Mouse (Mus musculus) kidney, embryonic 16.5 days (tissue): ENCODE results near the gene Nrxn3. TPM values are rescaled to one million over a fixed set of nuclear protein-coding genes. Genes with fewer than 3 reads are reported as not detected.

ENCODE experiments used
- ATAC-seq: fragments of 200-750 bp; cut with Nextera tagmentation; 2 replicates; pipeline ENCODE4 v1.8.0; 2017; ENCODE audit warnings: moderate TSS enrichment; ENCODE audit not compliant: low FRiP score, low TSS enrichment
- H3K27ac ChIP-seq: fragments of 300-500 bp; sonication (generic); 2 replicates; pipeline ENCODE4 v1.5.1; 2014; ENCODE audit warnings: low read length
- H3K27me3 ChIP-seq: fragments of 300-500 bp; sonication (generic); 2 replicates; pipeline ENCODE4 v1.6.1; 2014; ENCODE audit warnings: low read length, control low read depth, mixed read lengths; ENCODE audit not compliant: insufficient read depth
- H3K36me3 ChIP-seq: fragments of 300-500 bp; sonication (generic); 2 replicates; pipeline ENCODE4 v1.6.1; 2014; ENCODE audit warnings: low read length, control low read depth, mixed read lengths; ENCODE audit not compliant: insufficient read depth
- H3K4me1 ChIP-seq: fragments of 300-500 bp; sonication (generic); 2 replicates; pipeline ENCODE4 v1.6.1; 2014; ENCODE audit warnings: low read length, control low read depth, mixed read lengths; ENCODE audit not compliant: insufficient read depth
- H3K4me2 ChIP-seq: fragments of 300-500 bp; sonication (generic); replicated peaks from 2 replicates; pipeline ENCODE4 v1.6.1; 2014; ENCODE audit warnings: low read depth, low read length
- H3K4me3 ChIP-seq: fragments of 300-500 bp; sonication (generic); 2 replicates; pipeline ENCODE4 v1.5.1; 2014; ENCODE audit warnings: mild to moderate bottlenecking, low read length
- H3K9ac ChIP-seq: fragments of 300-500 bp; sonication (generic); replicated peaks from 2 replicates; pipeline ENCODE4 v1.6.1; 2014; ENCODE audit warnings: low read length
- H3K9me3 ChIP-seq: fragments of 300-500 bp; sonication (generic); 2 replicates; pipeline ENCODE4 v1.6.1; 2016; ENCODE audit warnings: low read length, control low read depth
- WGBS: fragments of 180-500 bp; shearing (Covaris S2); extraction: QIAGEN DNeasy Blood & Tissue Kit; methylation state at CpG from one replicate; pipeline ENCODE4 v1.1.7; 2014; 5-methylcytosine and 5-hydroxymethylcytosine counted together
- polyA plus RNA-seq: library from polyadenylated mRNA; unstranded; fragments of >200 nt; fragmentation: Nextera tagmentation; extraction: Ambion mirVana; gene quantifications from 2 replicates; pipeline ENCODE4 v1.2.1, GENCODE M21; 2015

Gene Nrxn3
- polyA plus RNA-seq, 1 experiment from 2014 or later = 5.1 TPM

DNA sequence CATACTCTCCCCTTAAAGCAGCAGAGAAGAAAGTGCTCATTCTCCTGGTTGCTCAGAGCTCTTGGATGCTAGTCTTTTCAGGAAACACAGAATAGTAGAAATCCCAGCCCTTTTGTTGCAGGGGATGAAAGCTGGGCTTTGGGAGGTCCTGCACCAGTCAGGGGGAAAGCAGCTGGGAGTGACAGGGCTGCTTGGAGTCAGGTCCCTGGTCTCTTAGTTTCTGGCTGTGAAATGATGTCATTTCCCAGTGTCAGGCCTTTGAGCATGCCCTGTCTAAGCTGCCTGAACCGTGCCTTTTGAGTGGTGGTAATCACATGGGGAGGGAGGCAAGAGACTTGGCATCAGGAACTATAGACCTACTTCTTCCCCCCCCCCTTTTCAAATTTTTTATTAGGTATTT is 12.4 kb downstream of the Nrxn3 start:
- Histone ChIP-seq H3K9ac (no peak overlapping the region), H3K4me3 (no peak overlapping the region), H3K36me3 (no peaks in the 10 kb centered on the region), H3K9me3 (no peaks in the 10 kb centered on the region), H3K4me1 (no peaks in the 10 kb centered on the region), H3K4me2 (no peak overlapping the region), H3K27me3 (no peaks in the 10 kb centered on the region), H3K27ac (no peak overlapping the region)
- 58% methylated on average over 1 of the region's 1 CpGs for WGBS
- ATAC-seq = no peak

DNA sequence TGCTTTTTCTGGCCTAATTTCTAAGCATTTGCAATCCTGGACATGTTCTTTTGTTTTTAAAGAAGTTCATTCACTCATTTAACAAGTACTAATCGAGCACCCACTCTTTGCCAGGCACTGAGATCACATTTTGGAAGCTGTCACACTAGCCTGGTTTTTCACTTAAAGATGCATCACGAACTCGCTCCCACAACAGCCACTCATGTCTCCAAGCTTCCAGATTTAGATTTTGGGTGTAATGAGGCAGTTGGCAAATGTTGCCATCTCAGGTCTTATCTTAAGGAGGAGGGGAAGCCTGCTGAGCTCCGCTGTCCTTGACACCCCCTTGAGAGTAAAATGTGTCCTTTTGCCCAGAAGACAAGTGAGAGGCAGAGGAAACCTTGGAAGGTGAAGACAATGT is 14.4 kb downstream of the Nrxn3 start:
- Histone ChIP-seq H3K4me3 (no peak overlapping the region), H3K36me3 (no peaks in the 10 kb centered on the region), H3K9me3 (no peaks in the 10 kb centered on the region), H3K4me2 (no peak overlapping the region), H3K27me3 (no peaks in the 10 kb centered on the region), H3K4me1 (no peaks in the 10 kb centered on the region), H3K9ac (no peak overlapping the region), H3K27ac (no peak overlapping the region)
- ATAC-seq = no peak
- 85% methylated on average over 4 of the region's 4 CpGs for WGBS

DNA sequence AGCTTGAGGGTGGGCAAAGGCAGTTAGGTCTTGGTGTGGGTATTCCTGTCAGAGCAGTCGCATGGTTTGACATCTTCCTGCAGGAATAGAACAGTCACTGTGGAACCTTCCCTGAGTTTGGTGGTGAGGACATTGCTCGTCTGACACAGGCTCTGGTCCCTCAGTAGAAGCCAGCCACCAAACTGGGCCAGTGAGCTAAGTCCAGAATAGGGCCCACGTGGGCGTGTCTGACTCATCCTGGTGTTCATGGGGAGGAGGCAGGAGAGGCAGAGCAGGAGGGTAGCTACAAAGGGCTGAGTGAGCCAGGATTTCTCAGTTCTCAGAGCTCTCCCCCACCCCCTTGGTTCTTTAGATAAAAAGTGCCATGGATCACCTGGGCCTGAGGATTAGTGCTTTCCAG is 15.9 kb downstream of the Nrxn3 start:
- H3K36me3 ChIP-seq = no peaks in the 10 kb centered on the region
- no peak for ATAC-seq
- H3K4me2 ChIP-seq = no peak overlapping the region
- H3K27ac ChIP-seq = no peak overlapping the region
- 60% methylated on average over 4 of the region's 4 CpGs for WGBS
- no peaks in the 10 kb centered on the region for H3K9me3 ChIP-seq
- H3K4me3 ChIP-seq = no peak overlapping the region
- no peaks in the 10 kb centered on the region for H3K27me3 ChIP-seq
- H3K9ac ChIP-seq = no peak overlapping the region
- H3K4me1 ChIP-seq = no peaks in the 10 kb centered on the region

DNA sequence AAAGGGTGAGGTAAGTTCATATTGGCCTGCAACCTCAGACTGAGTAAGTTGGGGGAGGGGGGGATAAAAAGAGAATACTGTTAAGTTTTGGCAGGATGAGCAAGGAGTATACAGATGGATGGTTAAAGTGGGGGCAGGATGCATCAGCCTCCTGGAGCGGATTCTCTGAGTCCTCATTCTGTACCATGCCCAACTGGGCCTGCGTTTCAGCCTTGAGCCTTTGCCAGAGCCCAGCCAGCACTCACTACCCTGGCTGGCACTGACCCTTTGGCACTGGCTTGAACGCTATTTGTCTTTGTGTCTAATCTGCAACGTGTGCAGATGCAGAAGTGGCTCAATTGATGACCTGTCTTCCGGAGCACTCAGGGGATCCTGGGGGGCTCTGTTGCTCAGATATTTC is 24.1 kb downstream of the Nrxn3 start:
- Histone ChIP-seq H3K4me2 (no peak overlapping the region), H3K4me3 (no peak overlapping the region), H3K36me3 (no peaks in the 10 kb centered on the region), H3K27me3 (no peaks in the 10 kb centered on the region), H3K9ac (no peak overlapping the region), H3K27ac (no peak overlapping the region), H3K4me1 (no peaks in the 10 kb centered on the region), H3K9me3 (no peaks in the 10 kb centered on the region)
- ATAC-seq = no peak
- WGBS = 77% methylated on average over 5 of the region's 5 CpGs

DNA sequence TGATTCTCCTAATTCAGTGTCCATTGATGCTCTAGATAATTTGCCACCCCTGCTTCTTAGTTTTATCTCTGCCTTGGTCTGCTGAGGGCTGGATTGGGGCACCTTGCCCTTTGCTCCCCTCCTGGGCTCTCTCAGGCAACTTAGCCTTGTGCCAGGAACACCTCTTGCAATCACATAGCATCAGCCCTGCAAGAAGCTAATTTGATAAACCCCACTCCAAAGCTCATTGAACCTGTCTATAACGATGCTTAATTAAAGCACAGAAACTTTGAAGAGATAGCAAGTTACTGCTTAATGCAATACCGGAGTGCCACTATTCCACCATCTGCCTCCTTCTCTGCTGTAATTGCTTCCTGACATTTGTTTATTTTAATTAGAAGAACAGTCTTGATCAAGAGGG is 42.1 kb downstream of the Nrxn3 start:
- Histone ChIP-seq H3K27ac (no peak overlapping the region), H3K4me2 (no peak overlapping the region), H3K9ac (no peak overlapping the region), H3K27me3 (no peaks in the 10 kb centered on the region), H3K9me3 (no peaks in the 10 kb centered on the region), H3K4me3 (no peak overlapping the region), H3K36me3 (no peaks in the 10 kb centered on the region), H3K4me1 (no peaks in the 10 kb centered on the region)
- 71% methylated on average over 2 of the region's 2 CpGs for WGBS
- ATAC-seq = no peak

DNA sequence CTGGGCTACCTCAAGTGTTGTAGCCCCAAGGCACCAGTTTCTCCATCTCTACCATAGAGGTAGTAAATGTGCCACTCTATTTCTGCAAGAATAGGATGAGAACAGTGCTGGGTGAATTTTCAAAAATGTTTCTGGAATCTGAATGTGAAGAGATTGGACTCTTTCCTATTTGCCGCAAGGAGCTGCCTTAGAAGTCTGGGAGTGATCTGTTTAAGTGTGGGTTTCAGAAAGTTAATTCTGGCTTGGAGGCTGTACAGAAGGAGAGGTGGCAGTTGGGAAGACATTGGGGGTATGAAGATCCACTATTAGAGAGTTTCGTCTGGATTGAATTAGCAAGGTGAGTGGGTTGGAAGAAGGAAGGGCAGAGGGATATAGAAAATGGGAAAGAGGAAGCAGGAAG is 52.0 kb downstream of the Nrxn3 start:
- ATAC-seq = no peak
- H3K4me2 ChIP-seq = no peak overlapping the region
- WGBS = 86% methylated on average over 2 of the region's 2 CpGs
- H3K9ac ChIP-seq = no peak overlapping the region
- H3K4me3 ChIP-seq = no peak overlapping the region
- no peaks in the 10 kb centered on the region for H3K4me1 ChIP-seq
- no peak overlapping the region for H3K27ac ChIP-seq
- H3K36me3 ChIP-seq = no peaks in the 10 kb centered on the region
- no peaks in the 10 kb centered on the region for H3K9me3 ChIP-seq
- H3K27me3 ChIP-seq = no peaks in the 10 kb centered on the region

DNA sequence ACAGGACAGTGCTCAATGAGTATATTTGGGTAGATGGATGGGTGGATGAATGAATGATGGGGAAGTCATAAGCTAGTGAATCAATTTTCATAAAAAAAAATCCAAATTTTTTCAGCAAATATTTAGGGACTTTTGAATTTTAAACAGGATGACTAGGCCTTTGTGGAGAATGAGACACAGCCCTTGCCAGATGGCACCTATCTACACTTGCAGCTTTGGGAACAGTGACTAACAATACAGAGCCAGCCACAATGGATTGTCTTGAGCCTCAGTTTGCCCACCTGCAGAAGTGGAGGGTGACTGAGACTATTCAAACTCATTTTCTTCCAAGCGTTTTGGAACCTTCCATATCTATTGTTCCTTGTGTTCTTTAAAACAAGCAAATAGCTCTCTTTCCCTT is 55.4 kb downstream of the Nrxn3 start:
- no peak for ATAC-seq
- WGBS = 82% methylated on average over 1 of the region's 1 CpGs

DNA sequence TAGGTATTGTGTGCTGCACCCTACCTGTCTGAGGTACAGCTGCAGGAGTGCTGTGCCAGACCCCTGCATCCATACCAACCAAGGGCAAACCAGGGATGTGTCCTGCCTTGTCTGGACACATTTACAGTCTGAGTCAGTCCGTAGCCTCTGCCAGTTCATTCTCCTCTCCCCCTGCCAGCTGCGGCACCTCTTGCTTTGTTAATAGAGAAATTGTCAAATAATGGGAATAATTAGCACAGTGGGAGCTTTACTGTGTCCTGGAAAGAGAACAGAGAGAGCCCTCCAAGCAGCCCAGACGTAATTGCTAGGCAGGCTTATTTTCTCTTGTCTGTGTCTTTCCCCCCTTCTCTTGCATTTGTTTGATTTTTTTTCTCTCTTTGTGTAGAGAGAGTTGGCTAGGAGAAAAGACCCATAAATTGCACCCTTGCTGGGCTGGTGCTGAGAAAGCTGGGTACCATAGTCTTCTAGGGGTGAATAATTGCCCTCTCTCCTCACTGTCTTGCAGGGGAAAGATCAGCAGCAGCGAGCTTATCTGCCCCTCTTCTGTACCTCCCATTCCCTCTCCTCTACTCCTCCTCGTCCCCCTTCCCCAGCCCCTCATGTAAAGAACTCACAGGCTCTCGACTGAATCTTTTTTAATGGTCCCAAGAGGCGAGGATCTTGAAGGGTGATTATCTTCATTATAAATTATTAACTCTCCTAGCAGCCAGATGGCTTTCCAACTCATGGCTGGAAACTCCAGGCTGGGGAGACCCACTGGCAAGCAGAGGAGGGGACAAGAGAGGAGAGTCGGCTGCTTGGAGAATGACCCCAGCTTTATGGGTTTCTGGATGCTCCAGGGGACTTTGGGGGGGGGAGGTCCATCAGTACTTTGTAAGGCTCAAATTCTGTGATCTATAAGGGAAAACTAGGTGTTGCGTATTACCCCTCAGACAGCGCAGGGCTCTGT is 61.8 kb downstream of the Nrxn3 start:
- no peaks in the 10 kb centered on the region for H3K9me3 ChIP-seq
- H3K27ac ChIP-seq = no peak overlapping the region
- H3K27me3 ChIP-seq = no peaks in the 10 kb centered on the region
- H3K4me1 ChIP-seq = no peaks in the 10 kb centered on the region
- ATAC-seq = peak; percentile 27; the same call in 1 of the 2 replicates
- H3K36me3 ChIP-seq = no peaks in the 10 kb centered on the region
- H3K4me2 ChIP-seq = no peak overlapping the region
- no peak overlapping the region for H3K9ac ChIP-seq
- no peak overlapping the region for H3K4me3 ChIP-seq
- 41% methylated on average over 10 of the region's 10 CpGs for WGBS

More for the DNA sequence above, 55.4 kb downstream of the Nrxn3 start:
- Histone ChIP-seq H3K36me3 (no peaks in the 10 kb centered on the region), H3K9ac (no peak overlapping the region), H3K9me3 (no peaks in the 10 kb centered on the region), H3K4me3 (no peak overlapping the region), H3K27ac (no peak overlapping the region), H3K4me1 (no peaks in the 10 kb centered on the region), H3K27me3 (no peaks in the 10 kb centered on the region), H3K4me2 (no peak overlapping the region)

DNA sequence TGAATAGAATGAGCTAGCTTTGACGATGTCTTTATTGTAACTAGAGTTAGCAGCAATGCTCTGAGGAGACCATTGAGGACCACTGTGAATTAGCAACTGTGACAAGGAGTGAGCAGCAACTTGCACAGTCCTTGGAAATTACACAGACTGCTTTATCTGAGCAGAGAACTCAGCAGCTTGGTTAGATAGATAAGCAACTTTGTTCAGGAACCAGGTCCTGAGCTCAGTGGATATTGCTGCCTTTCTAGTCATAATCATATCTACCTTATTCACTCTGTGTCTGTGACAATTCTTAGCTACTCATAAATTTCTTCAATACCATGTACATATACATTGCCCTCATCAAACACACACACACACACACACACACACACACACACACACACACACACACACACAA is 70.6 kb downstream of the Nrxn3 start:
- H3K27ac ChIP-seq = no peak overlapping the region
- no peak overlapping the region for H3K4me3 ChIP-seq
- no peaks in the 10 kb centered on the region for H3K9me3 ChIP-seq
- no peak for ATAC-seq
- no peaks in the 10 kb centered on the region for H3K36me3 ChIP-seq
- no peak overlapping the region for H3K4me2 ChIP-seq
- no peaks in the 10 kb centered on the region for H3K4me1 ChIP-seq
- no peaks in the 10 kb centered on the region for H3K27me3 ChIP-seq
- 74% methylated on average over 1 of the region's 1 CpGs for WGBS
- no peak overlapping the region for H3K9ac ChIP-seq

DNA sequence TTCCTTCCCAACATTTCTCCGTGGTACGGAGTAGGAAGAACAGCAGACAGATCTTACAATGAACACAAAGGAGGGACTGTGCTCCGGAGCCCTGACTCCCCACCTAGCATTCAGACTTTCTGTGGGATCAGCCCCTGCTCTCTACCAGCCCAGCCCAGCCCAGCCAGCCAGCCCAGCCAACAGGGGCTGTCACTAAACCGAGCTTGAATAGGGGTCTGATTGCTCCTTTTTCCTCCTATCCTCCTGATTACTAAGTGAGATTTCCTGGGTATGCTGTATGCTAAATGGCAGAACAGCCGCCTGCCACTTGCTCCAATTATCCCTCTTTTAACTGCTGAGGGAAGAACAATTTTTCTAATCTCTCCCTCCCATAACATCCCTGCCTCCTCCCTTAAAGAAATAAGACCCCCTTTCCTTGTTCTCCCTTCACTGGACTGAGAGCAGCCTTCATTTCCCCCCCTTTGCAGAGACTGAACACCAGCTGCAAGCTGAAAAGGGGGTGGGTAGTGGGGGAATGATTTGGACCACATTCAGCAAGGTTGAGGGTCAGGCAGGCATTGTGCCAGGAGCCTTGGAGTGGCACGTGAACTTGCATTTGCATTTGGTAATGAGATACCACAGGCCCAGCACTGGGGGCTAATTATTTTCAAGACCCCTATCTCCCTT is 78.4 kb downstream of the Nrxn3 start:
- Histone ChIP-seq H3K36me3 (no peaks in the 10 kb centered on the region), H3K27ac (no peak overlapping the region), H3K4me3 (no peak overlapping the region), H3K27me3 (no peaks in the 10 kb centered on the region), H3K9me3 (no peaks in the 10 kb centered on the region), H3K4me1 (no peaks in the 10 kb centered on the region; the same call in 1 of the 2 replicates), H3K4me2 (no peak overlapping the region), H3K9ac (no peak overlapping the region)
- 0 out of 2 replicates have a peak, but pooled peaks have one; percentile 51 for ATAC-seq
- WGBS = 19% methylated on average over 6 of the region's 6 CpGs
